Mouse (Mus musculus) lung, adult 2 months (tissue): ENCODE results near the gene Adamts10.

Source experiments
- CTCF ChIP-seq: fragments of 200-500 bp; IDR thresholded peaks from 2 replicates; pipeline ENCODE4 v1.5.1; 2011; ENCODE audit warnings: mild to moderate bottlenecking, low read length, control low read depth; ENCODE audit not compliant: insufficient read depth
- POLR2A ChIP-seq: fragments of 200-500 bp; IDR thresholded peaks from 2 replicates; pipeline ENCODE4 v1.6.1; 2011; ENCODE audit warnings: low read depth, mild to moderate bottlenecking, control low read depth, low read length, borderline replicate concordance; ENCODE audit errors: extremely low read depth

- peak; percentile 76 for TF ChIP-seq CTCF
- no peak for TF ChIP-seq POLR2A
These were observed 30.9 kb upstream of the Adamts10 start for GRCm38 (mm10) chr17:33493065-33493464.
